Mouse (Mus musculus) intestine, embryonic 16.5 days (tissue): ENCODE measurements at regions not wholly inside any gene's neighbourhood (a gene's known extent, or its start where the extent isn't known, plus 50 kb on each side); places are given as distances from the start of the nearest gene placed in this dataset.
"Not testable (repeated sequence)": the region's sequence is repeated elsewhere in the genome, so short reads cannot be mapped to it uniquely, and the experiment has no call there.

Experiments used
- ATAC-seq: fragments of 200-750 bp; cut with Nextera tagmentation; 2 replicates; pipeline ENCODE4 v1.8.0; 2017; ENCODE audit warnings: moderate TSS enrichment, moderate library complexity
- H3K27ac ChIP-seq: fragments of 300-500 bp; sonication (generic); 2 replicates; pipeline ENCODE4 v1.5.1; 2014; ENCODE audit warnings: mild to moderate bottlenecking, low read length
- H3K27me3 ChIP-seq: fragments of 300-500 bp; sonication (generic); replicated peaks from 2 replicates; pipeline ENCODE4 v1.6.1; 2014; ENCODE audit warnings: low read length, control low read depth, mixed read lengths; ENCODE audit not compliant: control insufficient read depth, insufficient read depth
- H3K36me3 ChIP-seq: fragments of 300-500 bp; sonication (generic); 2 replicates; pipeline ENCODE4 v1.6.1; 2014; ENCODE audit warnings: low read length, control low read depth; ENCODE audit not compliant: control insufficient read depth, insufficient read depth
- H3K4me1 ChIP-seq: fragments of 300-500 bp; sonication (generic); 2 replicates; pipeline ENCODE4 v1.6.1; 2014; ENCODE audit warnings: low read length, control low read depth, mixed read lengths; ENCODE audit not compliant: control insufficient read depth, insufficient read depth
- H3K4me2 ChIP-seq: fragments of 300-500 bp; sonication (generic); 2 replicates; pipeline ENCODE4 v1.6.1; 2014; ENCODE audit warnings: low read depth, low read length, control low read depth
- H3K4me3 ChIP-seq: fragments of 300-500 bp; sonication (generic); 2 replicates; pipeline ENCODE4 v1.5.1; 2014; ENCODE audit warnings: mild to moderate bottlenecking, low read length
- H3K9ac ChIP-seq: fragments of 300-500 bp; sonication (generic); 2 replicates; pipeline ENCODE4 v1.6.1; 2014; ENCODE audit warnings: low read depth, low read length
- H3K9me3 ChIP-seq: fragments of 300-500 bp; sonication (generic); 2 replicates; pipeline ENCODE4 v1.6.1; 2016; ENCODE audit warnings: low read length, control low read depth; ENCODE audit not compliant: control insufficient read depth
- WGBS: fragments of 180-500 bp; shearing (Covaris S2); extraction: QIAGEN DNeasy Blood & Tissue Kit; methylation state at CpG from one replicate; pipeline ENCODE4 v1.1.7; 2014; 5-methylcytosine and 5-hydroxymethylcytosine counted together

DNA sequence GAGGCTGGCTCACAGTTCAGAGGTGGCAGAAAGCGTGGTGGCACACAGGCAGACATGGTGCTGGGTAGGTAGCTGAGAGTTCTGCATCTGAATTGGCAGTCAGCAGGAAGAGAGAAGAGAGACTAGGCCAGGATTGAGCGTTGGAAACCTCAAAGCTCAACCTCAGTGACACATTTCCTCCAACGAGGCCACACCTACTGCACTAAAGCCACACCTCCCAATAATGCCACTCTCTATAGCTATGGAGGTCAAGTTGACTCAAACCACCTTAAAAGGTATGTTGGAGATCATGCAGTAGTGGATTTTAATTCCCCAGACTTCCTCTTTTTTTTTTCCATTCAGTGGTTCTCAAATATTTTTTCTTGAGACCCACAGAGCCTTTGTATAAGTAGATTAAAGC, 57.1 kb downstream of the Ccdc54 start:
- no peaks in the 10 kb centered on the region for H3K27me3 ChIP-seq

GRCm38 (mm10) chr16:50529511-50530416, 61.2 kb downstream of the Ccdc54 start:
- Histone ChIP-seq H3K9me3 (no peaks in the 10 kb centered on the region), H3K36me3 (no peaks in the 10 kb centered on the region), H3K9ac (peak overlapping the region; percentile 82), H3K4me1 (no peaks in the 10 kb centered on the region; the same call in 1 of the 2 replicates), H3K4me3 (peak overlapping the region; percentile 76), H3K4me2 (peak overlapping the region; percentile 96), H3K27ac (peak overlapping the region; percentile 96), H3K27me3 (no peaks in the 10 kb centered on the region)
- peak; percentile 57 for ATAC-seq
- WGBS, result under 1% methylated on average over 46 of the region's 46 CpGs

More for the DNA sequence above, 57.1 kb downstream of the Ccdc54 start:
- Histone ChIP-seq H3K4me3 (no peak overlapping the region), H3K27ac (no peak overlapping the region), H3K4me1 (no peaks in the 10 kb centered on the region; the same call in 1 of the 2 replicates), H3K36me3 (no peaks in the 10 kb centered on the region), H3K9ac (no peak overlapping the region), H3K4me2 (no peak overlapping the region), H3K9me3 (no peaks in the 10 kb centered on the region)
- no peak for ATAC-seq
- 70% methylated on average over 3 of the region's 3 CpGs for WGBS

GRCm38 (mm10) chr16:50528677-50529510, 62.1 kb downstream of the Ccdc54 start:
- H3K36me3 ChIP-seq, result no peaks in the 10 kb centered on the region
- no peaks in the 10 kb centered on the region for H3K27me3 ChIP-seq
- peak overlapping the region; percentile 82 for H3K9ac ChIP-seq
- no peaks in the 10 kb centered on the region; the same call in 1 of the 2 replicates for H3K4me1 ChIP-seq
- H3K4me2 ChIP-seq, result peak overlapping the region; percentile 96
- H3K4me3 ChIP-seq, result peak overlapping the region; percentile 76
- peak overlapping the region; percentile 96 for H3K27ac ChIP-seq
- WGBS, result under 1% methylated on average over 81 of the region's 81 CpGs
- peak; percentile 95 for ATAC-seq
- H3K9me3 ChIP-seq, result no peaks in the 10 kb centered on the region

DNA sequence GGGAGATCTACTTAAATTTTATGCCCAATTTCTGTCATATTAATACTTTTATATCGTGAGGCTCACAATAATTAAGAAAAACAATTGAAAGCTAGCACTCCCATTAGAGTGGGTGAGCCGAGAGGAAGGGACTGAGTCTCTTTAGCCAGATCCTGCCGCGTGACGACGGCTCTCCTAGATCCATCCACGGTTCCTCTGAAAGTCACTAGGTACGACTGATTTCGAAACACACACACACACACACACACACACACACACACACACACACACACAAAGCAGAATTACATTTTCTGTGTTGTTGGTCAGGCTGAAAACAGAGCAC, 62.6 kb downstream of the Ccdc54 start:
- no peaks in the 10 kb centered on the region for H3K27me3 ChIP-seq
- under 1% methylated on average over 9 of the region's 9 CpGs for WGBS
- no peaks in the 10 kb centered on the region for H3K36me3 ChIP-seq
- peak overlapping the region; percentile 76 for H3K4me3 ChIP-seq
- H3K9ac ChIP-seq, result peak overlapping the region; percentile 82
- peak; percentile 55 for ATAC-seq
- no peaks in the 10 kb centered on the region for H3K9me3 ChIP-seq
- H3K4me2 ChIP-seq, result peak overlapping the region; percentile 96
- H3K27ac ChIP-seq, result peak overlapping the region; percentile 96
- H3K4me1 ChIP-seq, result no peaks in the 10 kb centered on the region; the same call in 1 of the 2 replicates

- not testable (repeated sequence) for H3K4me1 ChIP-seq, H3K27ac ChIP-seq, H3K9me3 ChIP-seq, H3K4me2 ChIP-seq, H3K27me3 ChIP-seq, H3K4me3 ChIP-seq, H3K9ac ChIP-seq, ATAC-seq, H3K36me3 ChIP-seq
- 79% methylated on average over 5 of the region's 5 CpGs for WGBS
Observed at GRCm38 (mm10) chr16:50526930-50527329, 64.0 kb downstream of the Ccdc54 start.

- Histone ChIP-seq H3K36me3 (no peaks in the 10 kb centered on the region), H3K27ac (no peak overlapping the region), H3K27me3 (no peaks in the 10 kb centered on the region), H3K4me1 (no peaks in the 10 kb centered on the region; the same call in 1 of the 2 replicates), H3K9me3 (no peaks in the 10 kb centered on the region), H3K4me2 (no peak overlapping the region), H3K4me3 (no peak overlapping the region), H3K9ac (no peak overlapping the region)
- ATAC-seq, result no peak
- 91% methylated on average over 11 of the region's 11 CpGs for WGBS
Observed at GRCm38 (mm10) chr16:50525934-50526366, 65.0 kb downstream of the Ccdc54 start.

DNA sequence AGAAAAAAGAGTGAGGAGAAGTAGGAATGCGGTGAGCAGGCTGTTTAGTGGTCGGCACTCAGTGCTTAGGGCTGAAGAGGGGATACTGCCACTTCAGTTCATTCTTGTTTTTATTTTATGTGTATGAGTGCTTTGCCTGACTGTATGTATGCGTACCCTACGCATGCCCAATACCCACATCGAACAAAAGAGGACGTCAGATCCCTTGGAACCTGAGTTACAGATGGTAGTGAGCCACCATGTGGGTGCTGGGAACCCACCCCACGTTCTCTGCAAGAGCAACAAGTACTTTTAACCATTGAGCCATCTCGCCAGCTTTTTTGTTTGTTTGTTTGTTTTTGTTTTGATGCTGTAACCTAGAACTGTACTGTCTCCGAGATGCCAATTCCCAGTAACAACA, 65.5 kb downstream of the Ccdc54 start:
- H3K4me2 ChIP-seq, result no peak overlapping the region
- H3K4me3 ChIP-seq, result no peak overlapping the region
- no peaks in the 10 kb centered on the region for H3K27me3 ChIP-seq
- H3K27ac ChIP-seq, result no peak overlapping the region
- WGBS, result 88% methylated on average over 9 of the region's 9 CpGs
- H3K9me3 ChIP-seq, result no peaks in the 10 kb centered on the region
- ATAC-seq, result no peak
- H3K9ac ChIP-seq, result no peak overlapping the region
- no peaks in the 10 kb centered on the region; the same call in 1 of the 2 replicates for H3K4me1 ChIP-seq
- H3K36me3 ChIP-seq, result no peaks in the 10 kb centered on the region

DNA sequence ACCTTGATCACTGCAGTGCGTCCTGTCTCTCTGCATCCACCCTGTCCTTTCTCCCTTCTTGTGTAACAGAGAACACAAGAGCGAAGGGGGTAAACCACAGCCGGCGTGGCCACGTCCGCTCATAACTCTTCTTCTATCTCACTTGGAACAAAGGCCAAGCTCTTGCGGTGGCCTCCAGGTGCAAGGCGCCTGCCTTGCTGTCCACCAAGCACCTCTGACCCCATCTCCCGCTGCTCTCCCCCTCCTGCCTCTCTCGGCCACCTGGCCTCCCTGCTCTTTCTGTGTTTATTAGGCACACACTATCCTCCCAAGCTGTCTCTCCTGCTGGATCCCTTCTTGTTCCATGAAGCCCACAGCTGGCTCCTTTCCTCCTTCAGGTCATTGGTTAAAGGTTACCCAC, 71.3 kb downstream of the Ccdc54 start:
- H3K27ac ChIP-seq, result no peak overlapping the region

GRCm38 (mm10) chr16:50516579-50516978, 74.4 kb downstream of the Ccdc54 start:
- Histone ChIP-seq H3K36me3 (no peaks in the 10 kb centered on the region), H3K4me1 (no peaks in the 10 kb centered on the region), H3K4me2 (no peak overlapping the region), H3K27me3 (no peaks in the 10 kb centered on the region), H3K27ac (no peak overlapping the region), H3K9ac (no peak overlapping the region), H3K9me3 (no peaks in the 10 kb centered on the region), H3K4me3 (no peak overlapping the region)
- WGBS, result 70% methylated on average over 11 of the region's 11 CpGs
- no peak for ATAC-seq

More for the DNA sequence above, 71.3 kb downstream of the Ccdc54 start:
- H3K4me2 ChIP-seq, result no peak overlapping the region
- WGBS, result 62% methylated on average over 10 of the region's 10 CpGs
- no peaks in the 10 kb centered on the region for H3K9me3 ChIP-seq
- H3K4me3 ChIP-seq, result no peak overlapping the region
- H3K4me1 ChIP-seq, result no peaks in the 10 kb centered on the region
- H3K9ac ChIP-seq, result no peak overlapping the region
- no peaks in the 10 kb centered on the region for H3K27me3 ChIP-seq
- ATAC-seq, result no peak; the same call in 1 of the 2 replicates
- no peaks in the 10 kb centered on the region for H3K36me3 ChIP-seq
